Mouse (Mus musculus): ENCODE data around the gene Gpank1. TPM values are rescaled to one million over a fixed set of nuclear protein-coding genes. Genes with fewer than 3 reads are reported as not detected.

The Gpank1 gene
- polyA plus RNA-seq, 1 experiment from 2014 or later: 25.2 TPM

DNA sequence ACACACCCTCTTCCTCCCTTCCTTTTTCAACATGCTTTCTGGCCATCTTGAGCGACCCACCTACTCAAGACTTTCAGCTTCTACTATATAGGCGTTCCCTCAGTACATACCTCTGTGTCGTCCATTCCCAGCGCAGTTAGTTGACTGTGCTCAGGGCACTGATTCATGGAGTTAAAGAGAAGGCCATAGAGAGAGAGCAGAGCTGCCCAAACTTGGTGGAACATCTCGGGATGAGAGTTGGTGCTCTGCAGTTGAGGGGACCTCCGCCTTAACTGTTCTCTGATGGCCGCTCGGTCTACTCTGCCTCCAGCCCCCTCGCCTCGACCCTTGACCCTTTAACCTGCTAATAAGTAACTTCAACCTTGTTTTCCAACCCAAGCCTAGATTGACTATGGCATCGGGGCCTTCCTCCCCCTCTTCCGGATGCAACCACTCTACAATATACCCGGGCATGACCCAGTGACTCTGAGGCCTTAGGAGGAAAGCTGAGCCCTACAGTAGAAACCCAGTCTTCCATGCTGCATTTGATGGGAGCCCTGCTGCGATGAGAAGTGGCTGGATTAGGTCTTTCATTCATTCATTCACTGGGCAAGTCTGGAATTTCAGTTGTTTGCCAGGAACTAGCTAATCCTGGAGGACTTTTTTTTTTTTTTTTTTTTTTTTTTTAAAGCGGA, 10.4 kb downstream of the Gpank1 start, which contains the start of gene Apom:
TSS of gene Apom (minus strand) at position 551 of the 674 bp plus-strand sequence.
- Histone ChIP-seq H3K9ac (ENCODE audit: low read depth, low read length) (peak within 1 kb of the TSS; percentile 7; the same call in 1 of the 2 replicates), H3K27ac (ENCODE audit: low read depth, low read length) (peak within 1 kb of the TSS; percentile 61)

DNA sequence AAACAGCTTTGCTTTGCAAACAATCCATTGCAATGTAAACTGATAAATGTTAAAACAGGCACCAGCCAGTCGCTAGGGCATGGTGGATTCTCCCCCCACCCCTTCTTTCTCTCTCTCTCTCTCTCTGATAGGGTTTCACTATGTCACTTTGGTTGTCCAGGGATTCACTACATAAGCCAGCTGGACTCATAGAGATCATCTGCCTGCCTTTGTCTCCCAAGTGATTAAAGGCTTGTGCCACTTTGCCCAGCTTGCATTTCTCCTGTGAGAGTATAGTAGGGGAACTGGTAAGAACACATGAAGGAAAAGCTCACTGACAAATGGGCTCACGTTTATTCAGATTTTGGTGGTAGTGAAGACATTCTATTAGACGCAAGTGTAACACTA, 10.9 kb downstream of the Gpank1 start:
- Histone ChIP-seq H3K9me3 (ENCODE audit: control insufficient read depth, low read length) (no peaks in the 10 kb centered on the region), H3K4me1 (replicated peaks; ENCODE audit: control insufficient read depth, insufficient read depth, low read length) (peaks cover 17% of the 10 kb centered on the region), H3K9ac (ENCODE audit: low read depth, low read length) (no peak overlapping the region), H3K27me3 (replicated peaks; ENCODE audit: control insufficient read depth, insufficient read depth, low read length) (no peaks in the 10 kb centered on the region), H3K4me2 (no peak overlapping the region), H3K4me3 (ENCODE audit: low read depth, low read length) (no peak overlapping the region), H3K27ac (ENCODE audit: low read depth, low read length) (peak overlapping the region; percentile 61; the same call in 1 of the 2 replicates), H3K36me3 (ENCODE audit: control insufficient read depth, insufficient read depth, low read length) (peaks cover 6% of the 10 kb centered on the region; the same call in 1 of the 2 replicates)
- DNase-seq (ENCODE audit: low spot score) (no peak), ATAC-seq (replicated peaks; ENCODE audit: low FRiP score) (no peak)
- WGBS: 73% methylated on average over 3 of the region's 3 CpGs

More for the DNA sequence above, 10.4 kb downstream of the Gpank1 start, which contains the start of gene Apom:
- peak within 1 kb of the TSS; percentile 62 for H3K4me2 ChIP-seq
- 74% methylated on average over 15 of the region's 15 CpGs for WGBS
- no peak for DNase-seq (ENCODE audit: low spot score)
- peaks cover 6% of the 10 kb centered on the region; the same call in 1 of the 2 replicates for H3K36me3 ChIP-seq (ENCODE audit: control insufficient read depth, insufficient read depth, low read length)
- H3K27me3 ChIP-seq (replicated peaks; ENCODE audit: control insufficient read depth, insufficient read depth, low read length): no peaks in the 10 kb centered on the region
- H3K9me3 ChIP-seq (ENCODE audit: control insufficient read depth, low read length): no peaks in the 10 kb centered on the region
- peaks cover 13% of the 10 kb centered on the region for H3K4me1 ChIP-seq (replicated peaks; ENCODE audit: control insufficient read depth, insufficient read depth, low read length)
- no peak for ATAC-seq (replicated peaks; ENCODE audit: low FRiP score)
- H3K4me3 ChIP-seq (ENCODE audit: low read depth, low read length): peak within 1 kb of the TSS; percentile 47

DNA sequence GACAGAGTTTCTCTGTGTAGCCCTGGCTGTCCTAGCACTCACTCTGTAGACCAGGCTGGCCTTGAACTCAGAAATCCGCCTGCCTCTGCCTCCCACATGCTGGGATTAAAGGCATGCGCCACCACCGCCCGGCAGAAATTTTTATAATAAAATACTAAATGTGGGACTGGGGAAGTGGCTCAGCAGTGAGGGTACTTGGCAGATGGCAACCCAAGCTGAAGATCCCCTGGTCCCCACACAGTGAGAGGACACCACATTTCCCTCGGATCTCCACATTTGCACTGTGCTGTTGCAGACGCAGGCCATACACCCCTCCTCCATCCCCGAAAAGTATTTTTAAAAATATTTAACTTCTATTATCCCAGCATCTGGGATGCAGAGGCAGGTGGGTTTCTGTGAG, 12.3 kb downstream of the Gpank1 start:
- Histone ChIP-seq H3K27ac (ENCODE audit: low read depth, low read length) (no peak overlapping the region), H3K4me2 (no peak overlapping the region), H3K9me3 (ENCODE audit: control insufficient read depth, low read length) (no peaks in the 10 kb centered on the region), H3K27me3 (replicated peaks; ENCODE audit: control insufficient read depth, insufficient read depth, low read length) (no peaks in the 10 kb centered on the region), H3K9ac (ENCODE audit: low read depth, low read length) (0 out of 2 replicates have a peak overlapping the region, but pooled peaks have one; percentile 10), H3K36me3 (ENCODE audit: control insufficient read depth, insufficient read depth, low read length) (peaks cover 5% of the 10 kb centered on the region), H3K4me3 (ENCODE audit: low read depth, low read length) (no peak overlapping the region), H3K4me1 (replicated peaks; ENCODE audit: control insufficient read depth, insufficient read depth, low read length) (peaks cover 18% of the 10 kb centered on the region)
- DNase-seq (ENCODE audit: low spot score): no peak
- 92% methylated on average over 7 of the region's 7 CpGs for WGBS
- ATAC-seq (replicated peaks; ENCODE audit: low FRiP score): no peak

DNA sequence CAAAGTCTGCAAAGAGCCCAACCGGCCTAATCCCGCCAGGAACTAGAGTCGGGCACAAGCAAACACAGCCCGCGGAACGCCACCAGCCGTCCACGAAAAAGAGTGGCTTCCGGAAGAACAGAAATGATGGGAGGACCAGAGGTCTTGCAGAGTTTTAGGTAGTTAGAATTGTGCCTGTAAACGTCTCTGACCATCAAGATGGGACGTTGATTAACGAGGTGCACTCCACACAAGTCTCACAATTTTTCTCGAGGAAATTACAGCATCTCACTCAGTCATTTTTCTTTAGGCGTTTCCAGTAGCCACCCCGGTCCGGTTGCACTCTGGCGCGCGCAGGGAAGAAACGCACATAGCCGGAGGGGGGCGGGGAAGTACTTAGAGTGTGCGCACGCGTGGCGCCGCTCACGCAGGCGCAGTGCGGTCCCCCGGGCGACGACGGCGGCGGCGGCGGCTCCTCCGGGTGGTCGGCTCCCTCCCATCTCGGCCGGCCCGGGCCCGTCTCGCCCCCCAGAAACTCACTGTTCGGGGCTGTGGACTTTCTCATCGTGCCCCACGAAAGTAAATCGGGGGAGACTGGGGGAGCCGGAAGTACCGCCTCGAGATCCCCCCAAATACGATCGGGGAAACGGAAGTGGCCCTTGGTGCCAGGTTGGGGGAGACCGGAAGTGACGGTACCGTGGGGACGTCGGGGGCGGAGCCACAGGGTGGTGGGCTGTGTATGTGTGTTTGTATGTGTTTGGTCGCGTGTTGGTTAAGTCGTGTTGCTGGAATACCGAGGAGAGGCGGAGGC, 13.7 kb downstream of the Gpank1 start, which contains the start of gene Bag6:
TSS of gene Bag6 (plus strand) at position 378 of the 790 bp plus-strand sequence.
- H3K9me3 ChIP-seq (ENCODE audit: control insufficient read depth, low read length): no peaks in the 10 kb centered on the region
- peak within 1 kb of the TSS; percentile 84 for H3K9ac ChIP-seq (ENCODE audit: low read depth, low read length)
- H3K27me3 ChIP-seq (replicated peaks; ENCODE audit: control insufficient read depth, insufficient read depth, low read length): no peaks in the 10 kb centered on the region
- WGBS: under 1% methylated on average over 66 of the region's 66 CpGs
- H3K4me1 ChIP-seq (replicated peaks; ENCODE audit: control insufficient read depth, insufficient read depth, low read length): peaks cover 18% of the 10 kb centered on the region
- peak within 1 kb of the TSS; percentile 97 for H3K4me2 ChIP-seq
- ATAC-seq (replicated peaks; ENCODE audit: low FRiP score): peak; percentile 89
- H3K4me3 ChIP-seq (ENCODE audit: low read depth, low read length): peak within 1 kb of the TSS; percentile 90
- peak; percentile 96 for DNase-seq (ENCODE audit: low spot score)
- peak within 1 kb of the TSS; percentile 92 for H3K27ac ChIP-seq (ENCODE audit: low read depth, low read length)
- peaks cover 19% of the 10 kb centered on the region for H3K36me3 ChIP-seq (ENCODE audit: control insufficient read depth, insufficient read depth, low read length)

DNA sequence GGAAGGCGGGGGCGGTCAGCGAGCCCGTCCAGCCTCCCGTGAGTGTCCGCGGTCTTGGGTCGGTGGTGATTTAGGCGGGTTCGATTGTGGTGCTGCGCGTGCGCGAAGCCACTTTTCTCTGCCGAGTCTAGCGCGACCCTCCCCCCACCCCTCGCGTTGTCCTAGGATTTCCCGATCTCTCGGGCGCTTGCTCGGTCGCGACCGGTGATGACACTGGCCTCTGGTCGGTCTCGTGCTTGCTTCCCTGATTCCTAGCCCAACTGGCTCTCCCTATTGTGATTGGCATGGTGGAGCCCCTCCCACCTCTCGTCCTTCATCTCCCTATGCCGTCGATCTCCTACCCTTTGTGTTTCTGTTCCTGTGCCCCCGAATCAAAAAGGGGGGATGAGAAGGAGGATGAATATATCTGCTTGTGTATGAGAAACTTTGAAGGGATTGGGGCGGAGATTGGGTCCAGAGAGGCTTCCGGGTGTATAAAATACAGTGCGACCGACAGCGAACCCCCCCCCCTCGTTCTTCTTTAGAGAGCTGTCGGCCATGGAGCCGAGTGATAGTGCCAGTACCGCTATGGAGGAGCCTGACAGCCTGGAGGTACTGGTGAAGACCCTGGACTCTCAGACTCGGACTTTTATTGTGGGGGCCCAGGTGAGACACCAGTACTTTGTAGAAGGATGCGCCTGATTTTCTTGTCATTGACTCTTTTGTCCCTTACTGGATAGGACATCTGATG, 14.5 kb downstream of the Gpank1 start:
- no peak for DNase-seq (ENCODE audit: low spot score)
- under 1% methylated on average over 39 of the region's 43 CpGs for WGBS
- ATAC-seq (replicated peaks; ENCODE audit: low FRiP score): peak; percentile 53

DNA sequence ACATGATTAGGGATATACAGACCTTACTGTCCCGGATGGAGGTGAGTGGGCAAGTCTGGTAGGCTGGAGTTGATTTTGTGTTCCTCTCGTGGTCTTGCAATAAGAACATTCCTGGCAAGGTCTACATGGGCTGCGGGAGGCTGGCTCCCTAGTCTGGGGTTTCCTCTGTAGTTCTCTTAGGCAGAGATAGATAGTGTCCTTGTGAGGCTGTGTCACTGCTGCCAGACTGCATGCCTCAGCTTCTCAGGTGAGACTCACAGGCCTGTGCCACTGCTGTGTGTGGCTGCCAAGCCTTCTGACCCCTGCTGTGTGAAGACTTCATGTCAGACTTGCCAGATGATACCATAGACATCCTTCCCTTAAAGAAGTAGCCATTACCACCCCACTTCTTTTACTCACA, 18.0 kb downstream of the Gpank1 start:
- Histone ChIP-seq H3K36me3 (ENCODE audit: control insufficient read depth, insufficient read depth, low read length) (peaks cover 58% of the 10 kb centered on the region), H3K4me2 (no peak overlapping the region), H3K9ac (ENCODE audit: low read depth, low read length) (no peak overlapping the region), H3K27me3 (replicated peaks; ENCODE audit: control insufficient read depth, insufficient read depth, low read length) (no peaks in the 10 kb centered on the region), H3K27ac (ENCODE audit: low read depth, low read length) (no peak overlapping the region), H3K9me3 (ENCODE audit: control insufficient read depth, low read length) (no peaks in the 10 kb centered on the region; the same call in 1 of the 2 replicates), H3K4me1 (replicated peaks; ENCODE audit: control insufficient read depth, insufficient read depth, low read length) (peaks cover 18% of the 10 kb centered on the region), H3K4me3 (ENCODE audit: low read depth, low read length) (no peak overlapping the region)
- 90% methylated on average over 3 of the region's 3 CpGs for WGBS
- no peak for ATAC-seq (replicated peaks; ENCODE audit: low FRiP score)
- no peak for DNase-seq (ENCODE audit: low spot score)

More for the DNA sequence above, 14.5 kb downstream of the Gpank1 start:
- peak overlapping the region; percentile 92 for H3K27ac ChIP-seq (ENCODE audit: low read depth, low read length)
- peak overlapping the region; percentile 90 for H3K4me3 ChIP-seq (ENCODE audit: low read depth, low read length)
- H3K4me2 ChIP-seq: peak overlapping the region; percentile 97
- peak overlapping the region; percentile 84 for H3K9ac ChIP-seq (ENCODE audit: low read depth, low read length)
- H3K9me3 ChIP-seq (ENCODE audit: control insufficient read depth, low read length): no peaks in the 10 kb centered on the region
- peaks cover 18% of the 10 kb centered on the region for H3K4me1 ChIP-seq (replicated peaks; ENCODE audit: control insufficient read depth, insufficient read depth, low read length)
- peaks cover 23% of the 10 kb centered on the region for H3K36me3 ChIP-seq (ENCODE audit: control insufficient read depth, insufficient read depth, low read length)
- no peaks in the 10 kb centered on the region for H3K27me3 ChIP-seq (replicated peaks; ENCODE audit: control insufficient read depth, insufficient read depth, low read length)

DNA sequence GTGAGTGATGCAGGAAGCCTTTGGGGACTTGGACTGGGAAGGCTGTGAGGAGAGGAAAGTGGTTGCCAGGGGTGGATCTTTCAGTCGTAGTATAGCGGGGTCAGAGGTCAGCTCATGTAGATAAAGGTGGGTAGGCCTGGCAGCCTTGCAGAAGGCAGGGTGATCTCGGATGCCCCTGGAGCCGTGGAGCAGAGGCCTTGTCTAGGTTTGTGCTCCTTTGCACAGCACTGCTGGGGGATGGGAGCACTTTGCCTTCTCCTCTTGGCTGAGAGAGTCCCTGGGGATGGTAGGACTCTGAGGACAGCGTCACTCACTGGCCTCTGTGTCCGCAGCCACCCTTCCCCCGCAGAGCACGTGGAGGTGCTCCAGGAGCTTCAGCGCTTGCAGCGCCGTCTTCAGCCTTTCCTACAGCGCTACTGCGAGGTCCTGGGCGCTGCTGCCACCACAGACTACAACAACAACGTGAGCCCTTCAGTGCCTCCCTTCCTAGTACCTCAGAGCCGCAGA, 19.3 kb downstream of the Gpank1 start:
- DNase-seq (ENCODE audit: low spot score) (no peak), ATAC-seq (replicated peaks; ENCODE audit: low FRiP score) (no peak)
- peaks cover 18% of the 10 kb centered on the region for H3K4me1 ChIP-seq (replicated peaks; ENCODE audit: control insufficient read depth, insufficient read depth, low read length)
- no peak overlapping the region for H3K4me3 ChIP-seq (ENCODE audit: low read depth, low read length)
- H3K4me2 ChIP-seq: no peak overlapping the region
- no peak overlapping the region for H3K9ac ChIP-seq (ENCODE audit: low read depth, low read length)
- H3K9me3 ChIP-seq (ENCODE audit: control insufficient read depth, low read length): no peaks in the 10 kb centered on the region; the same call in 1 of the 2 replicates
- H3K27me3 ChIP-seq (replicated peaks; ENCODE audit: control insufficient read depth, insufficient read depth, low read length): no peaks in the 10 kb centered on the region
- WGBS: 77% methylated on average over 16 of the region's 16 CpGs
- peaks cover 69% of the 10 kb centered on the region for H3K36me3 ChIP-seq (ENCODE audit: control insufficient read depth, insufficient read depth, low read length)
- no peak overlapping the region for H3K27ac ChIP-seq (ENCODE audit: low read depth, low read length)

DNA sequence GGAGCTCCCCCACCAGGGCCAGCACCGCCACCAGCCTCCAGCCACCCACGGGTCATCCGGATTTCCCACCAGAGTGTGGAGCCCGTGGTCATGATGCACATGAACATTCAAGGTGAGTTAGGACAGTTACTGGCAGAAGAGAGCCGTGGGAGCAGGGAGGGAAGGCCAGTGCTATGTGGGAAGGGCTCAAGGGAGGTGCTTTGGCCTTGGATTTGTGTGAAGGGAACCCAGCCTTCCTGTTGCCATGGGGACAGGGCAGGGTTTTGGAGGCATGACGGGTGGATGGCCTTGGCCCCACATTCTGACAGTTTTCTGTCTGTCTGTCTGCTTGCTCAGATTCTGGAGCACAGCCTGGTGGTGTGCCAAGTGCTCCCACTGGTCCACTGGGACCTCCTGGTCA, 20.7 kb downstream of the Gpank1 start:
- Histone ChIP-seq H3K4me1 (replicated peaks; ENCODE audit: control insufficient read depth, insufficient read depth, low read length) (peaks cover 9% of the 10 kb centered on the region), H3K27ac (ENCODE audit: low read depth, low read length) (no peak overlapping the region), H3K27me3 (replicated peaks; ENCODE audit: control insufficient read depth, insufficient read depth, low read length) (no peaks in the 10 kb centered on the region), H3K4me3 (ENCODE audit: low read depth, low read length) (no peak overlapping the region), H3K9me3 (ENCODE audit: control insufficient read depth, low read length) (no peaks in the 10 kb centered on the region; the same call in 1 of the 2 replicates), H3K9ac (ENCODE audit: low read depth, low read length) (no peak overlapping the region), H3K36me3 (ENCODE audit: control insufficient read depth, insufficient read depth, low read length) (peaks cover 82% of the 10 kb centered on the region), H3K4me2 (no peak overlapping the region)
- DNase-seq (ENCODE audit: low spot score) (no peak), ATAC-seq (replicated peaks; ENCODE audit: low FRiP score) (no peak)
- 92% methylated on average over 6 of the region's 6 CpGs for WGBS

All from liver, embryonic 11.5 days (tissue).